Mouse (Mus musculus) thymus, postnatal 36 days (tissue): ENCODE measurements around the gene Gm10188.

Experiments used
- DNase-seq, 2 experiments: peaks; one replicate each; pipeline ENCODE4 v3.0.0; 2022; ENCODE audit warnings: mixed read lengths in 2 of 2

Gm10188 gene

GRCm38 (mm10) chr1:132229667-132230066 is at the start of gene Gm10188:
Gm10188 (minus strand) TSS chr1:132229767.
- DNase-seq = no peak

- no peak for DNase-seq
These were observed 47.6 kb upstream of the Gm10188 start for GRCm38 (mm10) chr1:132277124-132277523.

- no peak for DNase-seq
These were observed 47.1 kb upstream of the Gm10188 start for GRCm38 (mm10) chr1:132276694-132277093.

- DNase-seq = no peak
These were observed 41.7 kb upstream of the Gm10188 start for GRCm38 (mm10) chr1:132271237-132271636.

- DNase-seq = no peak
These were observed 39.0 kb upstream of the Gm10188 start for GRCm38 (mm10) chr1:132268418-132269060.

- DNase-seq = no peak
These were observed 38.4 kb upstream of the Gm10188 start for GRCm38 (mm10) chr1:132267959-132268358.

- DNase-seq = no peak
These were observed 37.4 kb upstream of the Gm10188 start for GRCm38 (mm10) chr1:132266791-132267557.

GRCm38 (mm10) chr1:132265936-132266335 is 36.4 kb upstream of the Gm10188 start:
- DNase-seq = no peak

GRCm38 (mm10) chr1:132265211-132265859 is 35.8 kb upstream of the Gm10188 start:
- DNase-seq = no peak

GRCm38 (mm10) chr1:132264577-132264976 is 35.0 kb upstream of the Gm10188 start:
- DNase-seq = no peak

- no peak for DNase-seq
These were observed 34.1 kb upstream of the Gm10188 start for GRCm38 (mm10) chr1:132263618-132264017.

GRCm38 (mm10) chr1:132261058-132261457 is 31.5 kb upstream of the Gm10188 start:
- DNase-seq = no peak

- no peak for DNase-seq
These were observed 30.8 kb upstream of the Gm10188 start for GRCm38 (mm10) chr1:132260331-132260730.

- DNase-seq = no peak
These were observed 24.9 kb upstream of the Gm10188 start for GRCm38 (mm10) chr1:132254467-132254866.

GRCm38 (mm10) chr1:132246641-132247040 is 17.1 kb upstream of the Gm10188 start:
- no peak for DNase-seq

- DNase-seq = no peak
These were observed 16.6 kb upstream of the Gm10188 start for GRCm38 (mm10) chr1:132246137-132246536.

- DNase-seq = no peak
These were observed 15.4 kb upstream of the Gm10188 start for GRCm38 (mm10) chr1:132245010-132245409.

GRCm38 (mm10) chr1:132237585-132238159 is 8.1 kb upstream of the Gm10188 start:
- DNase-seq = peak; percentile 46 to 54

- DNase-seq = no peak
These were observed 5.2 kb upstream of the Gm10188 start for GRCm38 (mm10) chr1:132234757-132235273.

GRCm38 (mm10) chr1:132233566-132233965 is 4.0 kb upstream of the Gm10188 start:
- no peak for DNase-seq

- DNase-seq = no peak
These were observed 2.1 kb upstream of the Gm10188 start for GRCm38 (mm10) chr1:132231470-132232274.
